Mouse (Mus musculus) brain, embryonic 14.5 days (tissue): Measurements from ENCODE around the gene Ccdc60.

Source experiments
- CTCF ChIP-seq: fragments of 200-500 bp; IDR thresholded peaks from 2 replicates; pipeline ENCODE4 v1.5.1; 2012; ENCODE audit warnings: inconsistent platforms, mild to moderate bottlenecking, moderate library complexity, borderline replicate concordance; ENCODE audit not compliant: insufficient read depth, insufficient read length; ENCODE audit errors: extremely low read depth
- POLR2A ChIP-seq: fragments of 200-500 bp; IDR thresholded peaks from 2 replicates; pipeline ENCODE4 v1.6.1; 2012; ENCODE audit warnings: mild to moderate bottlenecking, inconsistent platforms, borderline replicate concordance; ENCODE audit not compliant: poor library complexity, insufficient read depth, insufficient read length, severe bottlenecking; ENCODE audit errors: extremely low read depth

DNA sequence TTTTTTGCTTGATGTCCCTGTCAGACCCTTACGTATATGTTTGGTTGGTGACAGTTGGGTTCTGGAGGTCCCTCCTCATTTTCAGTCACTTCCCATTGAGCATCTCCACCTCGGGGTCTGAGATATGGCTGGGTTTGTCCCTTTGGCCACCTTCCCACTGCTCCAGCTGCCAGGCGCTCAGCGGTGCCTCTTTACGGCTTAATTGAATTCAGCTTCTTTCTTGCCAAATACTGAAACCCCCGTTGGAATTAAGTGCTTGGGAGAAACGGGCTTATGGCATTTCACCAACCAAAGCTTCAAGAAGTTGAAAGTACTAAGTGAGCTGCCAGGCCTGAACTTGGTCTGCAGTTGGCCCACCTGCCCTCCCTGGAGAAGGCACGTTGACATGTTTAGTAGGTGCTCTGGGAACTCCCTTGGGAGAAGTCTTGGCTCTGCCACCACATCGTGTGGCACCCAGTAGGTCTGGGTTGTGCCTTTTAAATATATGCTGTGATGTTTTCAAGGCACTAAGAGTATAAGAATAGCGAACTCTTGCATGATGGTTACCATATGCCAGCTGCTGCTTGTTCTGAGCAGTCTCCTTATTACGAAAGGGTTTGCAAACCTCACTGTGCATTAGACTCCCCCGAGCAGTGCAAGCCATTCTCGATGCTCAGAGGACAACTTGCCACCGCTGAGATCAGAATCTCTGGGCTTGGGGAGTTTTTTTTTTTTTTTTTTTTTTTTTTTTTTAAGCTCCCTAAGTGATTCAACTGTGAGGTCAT is 173.5 kb downstream of the Ccdc60 start:
- TF ChIP-seq CTCF (no peak), POLR2A (no peak)
